Mouse (Mus musculus): ENCODE measurements around the gene Stau1. TPM values are rescaled to one million over a fixed set of nuclear protein-coding genes. Genes with fewer than 3 reads are reported as not detected.
A peak's percentile ranks its signal among the peaks of the same experiment; 100 is the strongest.

Gene Stau1
- polyA plus RNA-seq, 1 experiment from 2014 or later: 36.1 TPM

DNA sequence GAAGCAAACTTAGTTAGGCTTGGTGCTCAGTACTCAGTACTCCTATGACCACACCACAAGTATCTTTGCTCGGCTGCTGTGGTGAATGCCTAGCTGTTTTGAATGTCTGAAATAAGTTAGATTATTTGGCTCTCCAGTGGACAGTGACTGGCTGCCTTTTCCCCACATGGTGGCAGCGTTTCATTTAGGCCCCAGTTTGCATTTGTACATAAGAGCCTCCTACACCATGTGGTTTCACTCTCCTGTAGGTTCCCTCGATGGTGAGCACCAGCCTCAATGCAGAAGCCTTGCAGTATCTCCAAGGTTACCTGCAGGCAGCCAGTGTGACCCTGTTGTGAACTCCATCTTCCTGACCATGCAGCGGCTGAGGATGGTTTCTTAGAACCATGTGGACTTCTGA is 50.6 kb downstream of the Stau1 start:
- Histone ChIP-seq H3K4me3 (no peak overlapping the region), H3K27me3 (replicated peaks) (no peaks in the 10 kb centered on the region), H3K9me3 (replicated peaks) (no peaks in the 10 kb centered on the region), H3K36me3 (peaks cover 99% of the 10 kb centered on the region), H3K4me2 (no peak overlapping the region), H3K9ac (no peak overlapping the region), H3K27ac (no peak overlapping the region), H3K4me1 (no peaks in the 10 kb centered on the region)
- ATAC-seq: peak; percentile 21; the same call in 1 of the 2 replicates
- 65% methylated on average over 4 of the region's 4 CpGs for WGBS (ENCODE audit: insufficient replicate concordance)

DNA sequence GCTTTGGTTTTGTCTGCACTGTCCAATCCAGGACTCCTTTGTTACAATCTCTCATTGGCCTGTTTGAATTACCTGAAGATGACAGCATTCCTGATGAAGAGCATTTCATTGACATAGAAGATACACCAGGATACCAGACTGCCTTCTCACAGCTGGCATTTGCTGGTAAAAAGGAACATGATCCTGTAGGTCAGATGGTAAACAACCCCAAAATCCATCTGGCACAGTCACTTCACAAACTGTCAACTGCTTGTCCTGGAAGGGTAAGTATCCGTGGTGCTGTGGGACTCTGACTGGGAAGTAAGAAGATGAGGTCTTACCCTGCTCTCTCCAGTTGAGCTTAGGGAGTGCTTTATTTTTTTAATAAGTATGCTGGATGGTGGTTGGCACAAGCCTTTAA is 51.8 kb downstream of the Stau1 start:
- 91% methylated on average over 1 of the region's 1 CpGs for WGBS (ENCODE audit: insufficient replicate concordance)

DNA sequence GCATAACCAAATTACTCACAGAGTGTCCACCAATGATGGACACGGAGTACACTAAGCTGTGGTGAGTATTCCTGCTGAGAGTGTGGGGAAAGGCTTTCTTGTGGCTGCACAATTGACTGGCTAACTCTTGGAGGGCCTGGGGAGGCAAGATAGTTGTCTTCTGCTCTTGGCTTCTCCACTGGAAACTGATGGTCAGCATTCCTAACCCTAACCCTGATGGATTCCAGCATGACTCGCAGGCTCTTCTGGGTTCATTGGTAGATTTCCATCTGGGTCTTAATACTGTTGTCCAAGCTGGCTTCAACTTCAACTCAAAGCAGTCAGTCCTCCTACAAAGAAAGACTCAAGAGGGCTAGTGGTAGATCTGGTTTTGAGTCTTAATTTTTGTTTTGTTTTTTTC is 53.0 kb downstream of the Stau1 start:
- no peak overlapping the region for H3K4me2 ChIP-seq
- no peak overlapping the region for H3K9ac ChIP-seq
- ATAC-seq: no peak
- H3K27ac ChIP-seq: no peak overlapping the region
- H3K9me3 ChIP-seq (replicated peaks): no peaks in the 10 kb centered on the region
- no peak overlapping the region for H3K4me3 ChIP-seq
- peaks cover 97% of the 10 kb centered on the region for H3K36me3 ChIP-seq
- H3K27me3 ChIP-seq (replicated peaks): no peaks in the 10 kb centered on the region
- 80% methylated on average over 2 of the region's 2 CpGs for WGBS (ENCODE audit: insufficient replicate concordance)
- no peaks in the 10 kb centered on the region for H3K4me1 ChIP-seq

More for the DNA sequence above, 51.8 kb downstream of the Stau1 start:
- no peak for ATAC-seq
- Histone ChIP-seq H3K9ac (no peak overlapping the region), H3K4me2 (no peak overlapping the region), H3K4me1 (no peaks in the 10 kb centered on the region), H3K4me3 (no peak overlapping the region), H3K27ac (no peak overlapping the region), H3K27me3 (replicated peaks) (no peaks in the 10 kb centered on the region), H3K9me3 (replicated peaks) (no peaks in the 10 kb centered on the region), H3K36me3 (peaks cover 97% of the 10 kb centered on the region)

DNA sequence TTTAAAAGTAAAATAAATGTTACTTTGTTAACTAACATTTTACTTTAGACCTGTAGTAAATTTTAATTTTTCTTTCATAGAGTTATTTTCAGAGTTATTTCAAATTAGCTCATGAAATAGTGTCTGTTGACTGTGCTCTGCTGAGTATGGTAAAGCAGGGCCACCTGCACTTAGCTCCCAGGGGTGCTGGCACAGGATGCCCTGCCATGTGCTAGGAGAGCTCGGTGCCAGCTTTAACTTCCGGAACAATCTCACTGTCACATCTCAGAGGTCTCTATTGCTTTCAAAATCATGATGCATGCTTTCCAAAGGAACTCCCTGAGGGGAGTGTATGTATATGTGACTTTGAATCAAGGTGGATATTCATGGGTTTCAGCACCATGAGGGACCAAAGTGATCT is 59.9 kb downstream of the Stau1 start:
- H3K4me3 ChIP-seq: no peak overlapping the region
- no peak overlapping the region for H3K27ac ChIP-seq
- no peak overlapping the region for H3K4me2 ChIP-seq
- H3K9me3 ChIP-seq (replicated peaks): no peaks in the 10 kb centered on the region
- H3K9ac ChIP-seq: no peak overlapping the region
- no peak for ATAC-seq
- no peaks in the 10 kb centered on the region for H3K27me3 ChIP-seq (replicated peaks)
- H3K4me1 ChIP-seq: no peaks in the 10 kb centered on the region
- WGBS (ENCODE audit: insufficient replicate concordance): 89% methylated on average over 2 of the region's 2 CpGs
- H3K36me3 ChIP-seq: peaks cover 95% of the 10 kb centered on the region

DNA sequence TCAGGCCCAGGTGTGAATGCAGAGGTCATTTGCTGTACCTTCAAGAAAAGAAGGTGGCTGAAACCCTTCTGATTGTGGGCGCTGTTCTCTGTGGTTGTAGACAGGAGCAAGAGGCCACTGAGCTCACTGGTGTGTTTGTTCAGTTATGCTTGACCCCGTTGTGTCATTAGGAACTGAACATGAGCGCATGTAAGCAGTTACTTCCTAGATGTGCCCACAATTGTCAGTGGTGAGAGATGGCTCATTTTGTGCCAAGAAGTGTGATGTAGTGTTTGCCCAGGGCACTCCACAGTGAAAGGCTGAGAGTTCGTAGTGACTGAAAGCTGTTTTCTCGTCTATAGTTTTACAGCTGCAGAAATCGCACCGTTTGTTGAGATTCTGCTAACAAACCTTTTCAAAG is 60.5 kb downstream of the Stau1 start:
- no peak overlapping the region for H3K9ac ChIP-seq
- no peaks in the 10 kb centered on the region for H3K4me1 ChIP-seq
- H3K36me3 ChIP-seq: peaks cover 95% of the 10 kb centered on the region
- WGBS (ENCODE audit: insufficient replicate concordance): 89% methylated on average over 7 of the region's 7 CpGs
- H3K4me3 ChIP-seq: no peak overlapping the region
- H3K9me3 ChIP-seq (replicated peaks): no peaks in the 10 kb centered on the region
- no peaks in the 10 kb centered on the region for H3K27me3 ChIP-seq (replicated peaks)
- no peak for ATAC-seq
- H3K27ac ChIP-seq: no peak overlapping the region
- no peak overlapping the region for H3K4me2 ChIP-seq

DNA sequence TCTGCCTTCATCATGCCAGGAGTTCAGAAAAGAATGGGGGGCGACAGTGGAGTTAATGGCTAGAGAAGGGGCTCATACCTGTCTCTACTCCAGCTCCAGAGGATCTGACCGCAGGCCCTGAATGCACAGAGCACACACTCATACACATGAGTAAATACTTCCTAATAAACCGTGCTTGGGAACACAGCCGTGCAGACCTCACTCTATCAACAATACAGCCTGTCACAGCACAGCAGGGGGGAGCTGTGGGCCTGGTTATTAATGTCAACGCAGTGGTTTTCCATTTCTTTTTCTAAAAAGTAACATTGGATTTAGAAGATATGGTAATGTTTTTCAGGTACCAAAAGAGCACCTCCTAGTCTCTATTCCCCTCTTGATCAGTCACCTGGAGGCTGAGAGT is 61.7 kb downstream of the Stau1 start:
- Histone ChIP-seq H3K27ac (no peak overlapping the region), H3K27me3 (replicated peaks) (no peaks in the 10 kb centered on the region), H3K9me3 (replicated peaks) (no peaks in the 10 kb centered on the region), H3K36me3 (peaks cover 97% of the 10 kb centered on the region), H3K4me1 (no peaks in the 10 kb centered on the region), H3K9ac (no peak overlapping the region), H3K4me3 (no peak overlapping the region), H3K4me2 (no peak overlapping the region)
- no peak for ATAC-seq
- 88% methylated on average over 5 of the region's 5 CpGs for WGBS (ENCODE audit: insufficient replicate concordance)

DNA sequence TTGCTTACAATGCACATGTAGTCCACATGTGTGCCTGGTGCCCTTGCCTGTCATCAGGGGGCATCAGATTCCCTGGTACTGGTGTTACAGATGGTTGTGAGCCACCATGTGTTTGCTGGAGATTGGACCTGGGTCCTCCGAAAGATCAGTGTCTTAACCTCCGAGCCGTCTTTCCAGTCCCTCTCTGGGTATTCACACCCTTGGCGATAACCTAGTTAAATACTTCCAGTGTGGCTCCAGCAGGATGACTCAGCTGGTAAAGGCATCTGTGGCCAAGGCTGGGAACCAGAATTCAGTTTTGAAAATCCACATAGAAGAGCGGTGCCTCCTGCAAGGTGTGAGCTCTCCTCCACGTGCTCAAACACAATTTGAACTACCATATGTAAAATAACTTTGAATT is 62.2 kb downstream of the Stau1 start:
- Histone ChIP-seq H3K4me2 (no peak overlapping the region), H3K27me3 (replicated peaks) (no peaks in the 10 kb centered on the region), H3K4me3 (no peak overlapping the region), H3K9ac (no peak overlapping the region), H3K9me3 (replicated peaks) (no peaks in the 10 kb centered on the region), H3K4me1 (no peaks in the 10 kb centered on the region), H3K27ac (no peak overlapping the region), H3K36me3 (peaks cover 97% of the 10 kb centered on the region)
- 86% methylated on average over 6 of the region's 6 CpGs for WGBS (ENCODE audit: insufficient replicate concordance)
- ATAC-seq: no peak

DNA sequence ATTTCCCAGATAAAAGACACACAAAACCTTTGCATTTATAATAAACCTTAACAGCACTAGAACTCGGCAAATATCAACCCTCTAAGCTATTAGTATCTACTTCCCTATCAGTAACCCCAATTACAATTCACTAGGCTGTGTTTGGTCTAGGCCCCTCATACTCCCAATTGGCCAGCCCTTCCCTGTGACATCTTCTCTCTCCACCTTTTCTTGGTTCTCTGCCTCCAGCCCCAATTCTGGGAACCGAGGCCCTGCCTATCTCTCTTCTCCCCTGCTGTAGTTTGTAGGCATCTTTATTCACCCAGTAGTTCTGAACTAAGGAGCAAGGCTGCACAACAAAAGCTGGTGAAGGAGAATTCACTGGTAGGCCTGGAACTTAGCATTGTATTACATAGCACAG is 72.1 kb downstream of the Stau1 start:
- Histone ChIP-seq H3K4me2 (peak overlapping the region; percentile 17), H3K9me3 (replicated peaks) (no peaks in the 10 kb centered on the region), H3K27ac (peak overlapping the region; percentile 23), H3K36me3 (peaks cover 96% of the 10 kb centered on the region), H3K27me3 (replicated peaks) (no peaks in the 10 kb centered on the region), H3K9ac (no peak overlapping the region), H3K4me1 (peaks cover 17% of the 10 kb centered on the region), H3K4me3 (peak overlapping the region; percentile 5; the same call in 1 of the 2 replicates)
- ATAC-seq: peak; percentile 91
- WGBS (ENCODE audit: insufficient replicate concordance): 43% methylated on average over 2 of the region's 2 CpGs

DNA sequence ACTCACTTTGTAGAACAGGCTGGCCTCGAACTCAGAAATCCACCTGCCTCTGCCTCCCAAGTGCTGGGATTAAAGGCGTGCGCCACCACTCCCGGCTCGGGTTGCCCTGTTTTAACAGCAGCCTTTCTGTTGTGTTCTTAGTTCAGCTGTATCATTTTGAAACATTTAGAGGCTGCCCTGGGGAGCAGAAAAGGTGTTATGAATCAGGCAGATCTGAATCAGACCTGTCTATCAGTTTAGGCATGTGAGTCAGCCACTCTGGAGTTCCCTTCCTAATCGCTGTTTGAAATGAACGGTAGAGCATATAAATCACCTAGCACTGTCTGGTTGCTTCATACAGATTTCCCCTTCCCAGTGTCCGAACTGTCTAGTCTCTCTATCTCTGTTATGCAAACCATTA is 85.6 kb downstream of the Stau1 start:
- Histone ChIP-seq H3K4me2 (no peak overlapping the region), H3K4me1 (peaks cover 31% of the 10 kb centered on the region), H3K27ac (no peak overlapping the region), H3K36me3 (peaks cover 39% of the 10 kb centered on the region), H3K4me3 (no peak overlapping the region), H3K9me3 (replicated peaks) (no peaks in the 10 kb centered on the region), H3K27me3 (replicated peaks) (no peaks in the 10 kb centered on the region), H3K9ac (no peak overlapping the region)
- no peak for ATAC-seq
- 84% methylated on average over 8 of the region's 8 CpGs for WGBS (ENCODE audit: insufficient replicate concordance)

DNA sequence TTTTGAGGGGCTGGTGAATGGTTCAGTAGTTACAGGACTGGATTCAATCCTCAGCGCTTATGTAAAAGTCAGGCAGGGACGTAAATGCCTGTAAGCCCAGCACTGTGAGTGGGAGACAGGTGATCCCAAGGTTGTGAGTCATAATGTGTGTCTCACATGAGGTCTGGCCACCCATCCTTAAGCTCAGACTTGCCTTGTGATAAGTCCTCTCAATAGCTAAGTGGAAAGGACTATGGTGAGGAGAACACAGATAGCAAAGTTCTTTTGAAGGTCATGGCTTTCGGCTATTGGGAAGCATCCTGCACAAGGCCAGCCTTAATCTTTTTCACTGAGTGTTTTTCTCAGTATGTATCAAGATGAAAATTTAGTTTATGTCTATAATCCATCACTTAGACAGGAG is 86.4 kb downstream of the Stau1 start:
- Histone ChIP-seq H3K9me3 (replicated peaks) (no peaks in the 10 kb centered on the region), H3K27ac (no peak overlapping the region), H3K4me2 (no peak overlapping the region), H3K4me1 (peaks cover 37% of the 10 kb centered on the region), H3K27me3 (replicated peaks) (no peaks in the 10 kb centered on the region), H3K4me3 (no peak overlapping the region), H3K9ac (no peak overlapping the region), H3K36me3 (peaks cover 35% of the 10 kb centered on the region)
- ATAC-seq: no peak
- WGBS (ENCODE audit: insufficient replicate concordance): 93% methylated on average over 3 of the region's 3 CpGs

DNA sequence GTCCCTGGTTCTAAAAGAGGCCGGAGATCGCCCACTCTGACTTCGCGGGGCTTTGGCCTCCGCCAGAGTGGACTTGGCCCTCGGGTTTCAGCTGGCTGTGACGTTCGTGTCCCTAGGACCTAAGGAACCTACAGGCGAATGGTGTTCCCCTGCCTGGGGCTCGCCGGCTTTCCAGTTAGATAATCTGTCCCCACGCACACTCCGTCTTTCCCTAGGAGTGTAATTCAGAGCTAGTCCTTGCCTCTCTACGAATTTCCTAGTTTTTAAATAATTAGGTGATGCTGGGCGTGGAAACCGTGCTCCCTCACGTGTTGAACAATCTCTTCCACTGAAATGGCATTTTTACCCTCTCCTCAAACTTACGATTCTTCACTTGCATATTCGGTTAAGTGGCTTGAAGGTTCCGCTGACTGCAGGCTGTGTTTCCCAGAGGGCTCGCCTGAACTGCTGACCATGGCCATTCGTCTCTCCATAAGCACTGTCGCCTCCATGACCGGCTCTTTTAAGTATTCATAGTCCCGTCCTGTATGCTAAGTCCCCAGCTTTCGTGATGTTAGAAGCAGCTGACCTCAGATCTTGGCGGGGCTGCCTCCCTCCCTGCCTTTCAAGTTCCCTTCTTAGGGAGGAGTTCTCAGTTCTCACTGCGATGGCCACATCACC is 89.4 kb downstream of the Stau1 start:
- peak overlapping the region; percentile 92 for H3K9ac ChIP-seq
- H3K4me3 ChIP-seq: peak overlapping the region; percentile 79
- H3K9me3 ChIP-seq (replicated peaks): no peaks in the 10 kb centered on the region
- peak; percentile 63 for ATAC-seq
- no peaks in the 10 kb centered on the region for H3K27me3 ChIP-seq (replicated peaks)
- peaks cover 34% of the 10 kb centered on the region for H3K36me3 ChIP-seq
- H3K4me1 ChIP-seq: peaks cover 44% of the 10 kb centered on the region
- 1% methylated on average over 28 of the region's 28 CpGs for WGBS (ENCODE audit: insufficient replicate concordance)
- H3K27ac ChIP-seq: peak overlapping the region; percentile 98
- peak overlapping the region; percentile 85 for H3K4me2 ChIP-seq

DNA sequence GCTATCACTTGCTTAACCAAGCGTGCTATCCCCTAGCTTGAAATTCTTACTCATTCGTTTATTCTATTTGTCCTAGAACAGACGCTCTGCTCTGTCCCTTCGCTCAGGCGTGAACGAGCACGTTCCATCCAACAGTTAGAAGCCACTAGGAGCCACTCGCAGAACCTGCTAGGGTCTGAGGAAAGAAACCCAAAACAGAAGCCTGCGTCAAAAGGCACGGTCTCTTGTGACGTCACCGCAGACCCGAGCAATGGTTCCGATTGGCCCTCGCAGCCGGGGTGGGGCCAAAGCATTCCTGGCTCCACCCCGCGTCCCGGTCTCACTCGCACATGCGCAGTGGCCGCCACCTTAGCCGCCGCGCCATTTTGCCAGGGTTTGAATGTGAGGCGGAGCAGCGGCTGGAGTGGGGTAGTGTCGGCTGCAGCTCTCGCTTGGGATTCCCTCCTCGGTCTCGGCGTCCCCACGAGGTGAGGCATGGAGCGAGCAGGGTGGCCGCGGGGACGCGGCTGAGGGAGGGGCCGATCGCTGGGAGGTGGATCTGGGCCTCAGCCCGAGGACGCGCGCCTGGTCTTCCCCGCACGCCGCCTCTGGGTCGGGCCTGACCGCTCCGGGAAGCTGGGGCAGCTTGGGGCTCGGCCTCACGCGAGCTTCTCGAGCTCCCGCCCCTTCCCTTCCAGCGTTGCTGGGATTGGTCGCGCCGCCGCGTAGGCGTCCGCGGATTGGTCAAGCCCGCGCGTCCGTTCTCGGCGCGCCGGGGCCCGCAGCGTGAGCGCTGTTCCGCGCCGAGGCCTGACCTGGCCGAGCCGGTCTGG is 90.2 kb downstream of the Stau1 start, which contains the start of gene Cse1l:
Gene Cse1l, plus strand, starts transcription at position 330 of the 812 bp plus-strand sequence.
- H3K36me3 ChIP-seq: peaks cover 29% of the 10 kb centered on the region
- H3K9me3 ChIP-seq (replicated peaks): no peaks in the 10 kb centered on the region
- peak within 1 kb of the TSS; percentile 92 for H3K9ac ChIP-seq
- H3K4me2 ChIP-seq: peak within 1 kb of the TSS; percentile 85
- H3K4me1 ChIP-seq: peaks cover 37% of the 10 kb centered on the region
- peak within 1 kb of the TSS; percentile 79 for H3K4me3 ChIP-seq
- under 1% methylated on average over 80 of the region's 80 CpGs for WGBS (ENCODE audit: insufficient replicate concordance)
- no peaks in the 10 kb centered on the region for H3K27me3 ChIP-seq (replicated peaks)
- H3K27ac ChIP-seq: peak within 1 kb of the TSS; percentile 98
- ATAC-seq: peak; percentile 96
